Mouse (Mus musculus) thymus, postnatal 36 days (tissue): ENCODE measurements at regions not wholly inside any gene's neighbourhood (a gene's known extent, or its start where the extent isn't known, plus 50 kb on each side); places are given as distances from the start of the nearest gene placed in this dataset.

ENCODE experiments used
- DNase-seq, 2 experiments: peaks; one replicate each; pipeline ENCODE4 v3.0.0; 2022; ENCODE audit warnings: mixed read lengths in 2 of 2

GRCm38 (mm10) chr3:50813760-50814400 lies 370.5 kb upstream of the Slc7a11 start:
- DNase-seq = no peak

- DNase-seq = no peak
Observed at GRCm38 (mm10) chr3:50815716-50816115, 372.3 kb upstream of the Slc7a11 start.

- no peak for DNase-seq
Observed at GRCm38 (mm10) chr3:50816479-50816878, 373.1 kb upstream of the Slc7a11 start.

- no peak for DNase-seq
Observed at GRCm38 (mm10) chr3:50817361-50817760, 373.9 kb upstream of the Slc7a11 start.

DNA sequence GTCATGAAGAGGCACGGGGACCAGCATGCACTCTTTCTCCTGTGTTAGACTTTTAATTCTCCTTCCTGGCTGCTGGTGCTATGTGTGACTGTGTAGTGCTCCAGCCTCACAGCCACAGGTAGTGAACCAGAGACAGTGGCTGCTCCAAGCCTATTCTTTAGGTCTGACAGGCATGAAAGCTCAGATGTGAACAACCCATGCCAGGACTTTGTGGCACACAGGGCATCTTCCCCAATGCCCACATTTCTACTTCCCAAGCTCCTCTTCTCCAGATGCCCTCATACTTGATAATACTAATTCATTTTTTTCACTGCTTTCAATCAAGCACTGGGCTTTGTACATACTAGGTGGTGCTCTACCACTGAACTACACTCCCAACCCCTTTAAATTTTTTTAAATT lies 377.4 kb upstream of the Slc7a11 start:
- DNase-seq = no peak

- DNase-seq = no peak
Observed at GRCm38 (mm10) chr3:50825534-50826423, 382.4 kb upstream of the Slc7a11 start.

DNA sequence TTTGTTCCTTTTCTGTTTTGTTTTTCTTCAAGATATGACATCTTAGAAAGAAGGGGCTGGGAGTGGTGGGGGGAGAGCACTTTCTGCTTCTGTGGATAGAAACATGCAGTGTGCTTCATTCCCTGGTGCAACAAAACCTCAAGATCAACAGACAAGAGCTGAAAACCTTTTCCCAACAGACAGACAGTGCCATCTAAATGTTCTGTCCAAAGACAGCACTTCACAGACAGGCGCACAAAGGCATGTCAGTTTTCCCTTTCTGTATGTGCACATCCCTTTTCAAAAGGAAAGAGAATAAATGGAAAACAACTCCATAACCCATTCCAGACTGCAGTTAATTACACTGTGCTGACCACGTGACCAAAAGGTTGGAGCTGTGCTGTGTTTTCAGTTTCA lies 383.0 kb upstream of the Slc7a11 start:
- no peak for DNase-seq

GRCm38 (mm10) chr3:50829211-50829610 lies 385.8 kb upstream of the Slc7a11 start:
- peak; percentile 10 to 44 for DNase-seq

GRCm38 (mm10) chr3:50830446-50830845 lies 387.0 kb upstream of the Slc7a11 start:
- DNase-seq = no peak

DNA sequence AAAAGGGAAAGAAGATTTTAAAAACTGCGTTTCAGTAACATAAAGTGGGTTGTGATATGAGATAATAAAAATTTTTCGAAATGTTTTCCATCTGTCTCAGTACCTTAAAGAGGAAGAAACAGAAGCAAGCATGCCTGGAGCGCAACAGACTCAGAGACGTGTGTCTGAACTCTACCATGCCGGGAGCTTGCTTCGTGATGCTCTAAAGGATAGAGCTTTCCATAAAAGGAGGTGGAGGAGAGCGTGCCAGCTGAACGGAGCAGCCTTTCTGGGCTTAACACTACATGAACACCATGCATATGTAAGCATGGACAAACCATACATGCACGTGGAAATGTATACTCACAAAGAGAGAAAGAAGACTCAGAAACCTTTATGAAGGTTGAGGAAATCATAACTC lies 387.5 kb upstream of the Slc7a11 start:
- no peak for DNase-seq

DNA sequence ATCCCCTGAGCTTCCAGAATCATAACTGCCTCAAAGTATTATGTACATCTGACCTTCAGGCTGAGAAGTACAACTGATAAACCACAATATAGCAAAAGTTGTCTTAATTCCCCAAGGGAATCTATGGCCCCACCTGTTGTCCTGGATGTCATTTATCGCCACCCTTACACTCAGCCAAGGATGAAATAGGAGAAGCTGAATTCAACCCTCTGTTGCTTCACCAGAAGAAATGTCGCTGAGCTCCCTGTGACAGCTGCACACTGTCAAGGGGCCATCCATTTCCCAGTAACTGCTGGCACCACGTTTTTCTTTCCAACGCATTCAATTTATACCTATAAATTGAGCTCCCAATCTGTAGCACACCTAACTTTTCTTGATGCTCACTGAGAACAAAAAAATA lies 382.0 kb upstream of the Noct start:
- no peak for DNase-seq

DNA sequence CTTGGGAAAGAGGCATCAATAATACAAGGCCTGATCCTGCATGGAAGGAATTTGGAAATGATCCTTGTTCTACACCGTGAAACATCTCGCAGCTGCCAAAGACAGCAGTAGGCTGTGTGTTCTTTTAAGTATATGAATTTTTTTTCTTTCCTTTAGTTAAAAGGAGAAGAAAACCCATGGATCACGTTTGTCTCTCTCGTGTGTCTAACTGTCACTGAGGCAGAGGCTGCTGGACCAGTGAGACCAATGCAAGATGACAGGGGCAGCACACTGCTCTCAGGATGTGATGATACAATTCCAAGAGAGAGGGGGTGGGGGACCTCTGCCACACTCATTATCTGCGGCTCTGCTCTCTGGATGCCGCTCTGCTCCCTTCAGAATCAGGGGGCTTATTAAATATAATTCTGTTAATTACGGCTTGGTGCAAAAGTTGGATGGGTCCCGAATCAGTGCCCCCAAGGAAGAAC lies 379.4 kb upstream of the Noct start:
- DNase-seq = no peak

- DNase-seq = no peak
Observed at GRCm38 (mm10) chr3:50845311-50845710, 378.9 kb upstream of the Noct start.

- DNase-seq = no peak
Observed at GRCm38 (mm10) chr3:50848528-50848927, 375.7 kb upstream of the Noct start.

- DNase-seq = no peak
Observed at GRCm38 (mm10) chr3:50851083-50851637, 373.1 kb upstream of the Noct start.

- DNase-seq = no peak
Observed at GRCm38 (mm10) chr3:50867105-50867504, 357.1 kb upstream of the Noct start.

- DNase-seq = no peak
Observed at GRCm38 (mm10) chr3:50869211-50869610, 355.0 kb upstream of the Noct start.

DNA sequence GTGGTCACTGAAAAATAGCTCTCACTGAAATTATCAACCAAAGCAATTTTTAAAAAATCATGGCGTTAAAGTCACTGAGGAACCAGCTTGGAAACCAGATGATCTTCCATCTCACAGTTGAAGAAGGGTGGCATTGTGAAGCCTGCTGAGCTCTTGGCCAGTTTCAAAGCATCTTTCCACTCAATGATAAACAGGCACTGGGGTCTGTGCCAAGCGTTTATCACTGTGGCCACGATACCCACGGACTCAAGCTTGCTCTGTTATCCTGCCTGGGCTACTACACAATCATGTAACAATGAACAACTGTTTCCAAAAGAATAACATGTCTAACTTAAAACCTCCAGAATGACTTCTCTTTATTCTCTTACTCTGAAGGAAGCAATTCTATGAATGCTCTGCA lies 345.2 kb upstream of the Noct start:
- DNase-seq = no peak

GRCm38 (mm10) chr3:50879595-50879994 lies 344.7 kb upstream of the Noct start:
- no peak for DNase-seq

DNA sequence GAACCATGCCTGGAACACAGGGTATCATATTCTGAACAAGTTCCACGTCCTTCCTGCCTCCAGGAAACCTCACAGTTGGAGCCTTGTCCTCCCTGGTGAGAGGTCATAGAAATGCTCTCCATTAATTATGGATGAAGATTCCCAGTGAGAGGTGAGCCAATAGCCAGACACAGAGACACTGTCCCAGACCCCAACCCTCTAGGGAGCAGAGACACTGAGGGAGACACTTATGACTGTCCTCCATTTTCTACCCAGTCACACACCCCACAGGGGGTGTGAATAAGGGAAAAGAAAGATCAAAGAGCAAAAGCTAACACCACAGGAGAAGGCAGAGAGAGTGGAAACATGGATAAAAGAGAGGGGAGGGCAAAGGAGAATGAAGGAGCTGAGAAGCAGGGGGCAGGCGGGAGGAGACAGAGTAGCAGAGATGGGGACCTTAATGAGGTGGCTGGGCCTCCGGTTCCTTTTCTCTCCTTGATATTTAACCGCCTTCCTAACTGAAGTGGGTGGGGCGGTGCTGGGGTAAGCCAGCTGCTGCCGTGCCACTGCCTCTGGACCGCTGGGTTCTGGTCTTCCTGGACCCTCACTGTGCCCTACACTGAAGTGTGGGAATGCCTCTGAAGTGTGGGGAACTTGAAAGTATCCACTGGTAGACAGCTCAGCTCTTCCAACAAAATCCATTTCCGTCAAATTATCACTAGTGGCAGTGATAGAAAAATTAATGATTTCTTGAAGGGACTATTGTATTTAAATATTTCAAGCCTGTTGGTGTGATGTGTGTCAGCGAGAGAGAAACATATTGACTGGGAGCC lies 342.6 kb upstream of the Noct start:
- no peak for DNase-seq

DNA sequence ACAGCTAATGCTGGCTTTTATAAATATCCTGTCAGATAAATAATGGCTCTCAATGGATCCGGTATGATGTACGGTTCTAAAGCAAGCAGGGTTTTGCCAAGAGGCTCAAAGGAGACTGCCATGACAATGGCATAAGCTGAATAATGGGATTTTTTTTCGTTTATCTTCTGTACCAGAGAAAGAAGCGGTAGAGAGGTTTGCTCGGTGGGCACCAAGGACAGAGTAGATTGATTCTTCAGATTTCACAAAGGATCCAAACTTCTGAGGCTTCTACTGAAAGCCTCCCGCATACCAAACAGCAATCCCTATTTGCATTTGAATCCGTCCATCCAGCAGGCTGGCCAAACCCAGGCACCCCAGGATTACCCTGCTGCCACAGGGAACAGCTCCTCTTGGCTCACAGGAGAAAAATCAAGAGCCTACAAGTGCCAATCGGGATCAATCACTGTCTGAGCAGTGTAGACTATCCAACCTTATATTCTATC lies 342.0 kb upstream of the Noct start:
- DNase-seq = no peak

GRCm38 (mm10) chr3:50886336-50886735 lies 337.9 kb upstream of the Noct start:
- DNase-seq = peak; percentile 64 to 71

GRCm38 (mm10) chr3:50887002-50887401 lies 337.2 kb upstream of the Noct start:
- peak; percentile 71 to 82 for DNase-seq
